Mouse (Mus musculus): ENCODE data around the gene Cyb5b. TPM values are rescaled to one million over a fixed set of nuclear protein-coding genes. Genes with fewer than 3 reads are reported as not detected.

The Cyb5b gene
- polyA plus RNA-seq, 1 experiment, result 19.4 TPM

GRCm38 (mm10) chr8:107113209-107113608 is 37.2 kb upstream of the Cyb5b start:
- TF ChIP-seq CTCF (IDR thresholded peaks at IDR 0.05; ENCODE audit: control insufficient read depth, insufficient read depth, low read length) (no peak), POLR2A (IDR thresholded peaks at IDR 0.05; ENCODE audit: borderline replicate concordance, control insufficient read depth, low read depth, low read length) (no peak)
- H3K4me1 ChIP-seq (ENCODE audit: control insufficient read depth, insufficient read depth, low read length), result no peaks in the 10 kb centered on the region
- no peak overlapping the region for H3K4me3 ChIP-seq (replicated peaks; ENCODE audit: control insufficient read depth, low read depth, low read length)
- WGBS, result 84% methylated on average over 4 of the region's 4 CpGs
- no peak overlapping the region for H3K27ac ChIP-seq (ENCODE audit: control insufficient read depth, insufficient read depth, low read depth, low read length, poor library complexity)

- 26% methylated on average over 19 of the region's 19 CpGs for WGBS
- Histone ChIP-seq H3K4me1 (ENCODE audit: control insufficient read depth, insufficient read depth, low read length) (no peaks in the 10 kb centered on the region), H3K4me3 (replicated peaks; ENCODE audit: control insufficient read depth, low read depth, low read length) (no peak overlapping the region), H3K27ac (ENCODE audit: control insufficient read depth, insufficient read depth, low read depth, low read length, poor library complexity) (no peak overlapping the region)
- TF ChIP-seq POLR2A (IDR thresholded peaks at IDR 0.05; ENCODE audit: borderline replicate concordance, control insufficient read depth, low read depth, low read length) (no peak), CTCF (IDR thresholded peaks at IDR 0.05; ENCODE audit: control insufficient read depth, insufficient read depth, low read length) (no peak)
Observed at GRCm38 (mm10) chr8:107114150-107115007, 36.1 kb upstream of the Cyb5b start.

- Histone ChIP-seq H3K4me1 (ENCODE audit: control insufficient read depth, insufficient read depth, low read length) (no peaks in the 10 kb centered on the region), H3K4me3 (replicated peaks; ENCODE audit: control insufficient read depth, low read depth, low read length) (no peak overlapping the region), H3K27ac (ENCODE audit: control insufficient read depth, insufficient read depth, low read depth, low read length, poor library complexity) (no peak overlapping the region)
- WGBS, result 40% methylated on average over 10 of the region's 10 CpGs
- TF ChIP-seq POLR2A (IDR thresholded peaks at IDR 0.05; ENCODE audit: borderline replicate concordance, control insufficient read depth, low read depth, low read length), result no peak
- TF ChIP-seq CTCF (IDR thresholded peaks at IDR 0.05; ENCODE audit: control insufficient read depth, insufficient read depth, low read length), result no peak
Observed at GRCm38 (mm10) chr8:107115008-107115320, 35.5 kb upstream of the Cyb5b start.

GRCm38 (mm10) chr8:107116023-107116422 is 34.4 kb upstream of the Cyb5b start:
- Histone ChIP-seq H3K4me3 (replicated peaks; ENCODE audit: control insufficient read depth, low read depth, low read length) (no peak overlapping the region), H3K27ac (ENCODE audit: control insufficient read depth, insufficient read depth, low read depth, low read length, poor library complexity) (no peak overlapping the region), H3K4me1 (ENCODE audit: control insufficient read depth, insufficient read depth, low read length) (no peaks in the 10 kb centered on the region)
- TF ChIP-seq POLR2A (IDR thresholded peaks at IDR 0.05; ENCODE audit: borderline replicate concordance, control insufficient read depth, low read depth, low read length), result no peak
- peak; percentile 57 for TF ChIP-seq CTCF (IDR thresholded peaks at IDR 0.05; ENCODE audit: control insufficient read depth, insufficient read depth, low read length)
- WGBS, result 14% methylated on average over 11 of the region's 11 CpGs

- Histone ChIP-seq H3K4me3 (replicated peaks; ENCODE audit: control insufficient read depth, low read depth, low read length) (no peak overlapping the region), H3K27ac (ENCODE audit: control insufficient read depth, insufficient read depth, low read depth, low read length, poor library complexity) (no peak overlapping the region), H3K4me1 (ENCODE audit: control insufficient read depth, insufficient read depth, low read length) (no peaks in the 10 kb centered on the region)
- no peak for TF ChIP-seq POLR2A (IDR thresholded peaks at IDR 0.05; ENCODE audit: borderline replicate concordance, control insufficient read depth, low read depth, low read length)
- no peak for TF ChIP-seq CTCF (IDR thresholded peaks at IDR 0.05; ENCODE audit: control insufficient read depth, insufficient read depth, low read length)
- WGBS, result 50% methylated on average over 2 of the region's 2 CpGs
Observed at GRCm38 (mm10) chr8:107117019-107117418, 33.4 kb upstream of the Cyb5b start.

- H3K4me3 ChIP-seq (replicated peaks; ENCODE audit: control insufficient read depth, low read depth, low read length), result no peak overlapping the region
- 34% methylated on average over 7 of the region's 7 CpGs for WGBS
- no peak for TF ChIP-seq POLR2A (IDR thresholded peaks at IDR 0.05; ENCODE audit: borderline replicate concordance, control insufficient read depth, low read depth, low read length)
- no peak for TF ChIP-seq CTCF (IDR thresholded peaks at IDR 0.05; ENCODE audit: control insufficient read depth, insufficient read depth, low read length)
- no peaks in the 10 kb centered on the region for H3K4me1 ChIP-seq (ENCODE audit: control insufficient read depth, insufficient read depth, low read length)
- H3K27ac ChIP-seq (ENCODE audit: control insufficient read depth, insufficient read depth, low read depth, low read length, poor library complexity), result no peak overlapping the region
Observed at GRCm38 (mm10) chr8:107118803-107119233, 31.6 kb upstream of the Cyb5b start.

- WGBS, result 85% methylated on average over 9 of the region's 9 CpGs
- no peak overlapping the region for H3K4me3 ChIP-seq (replicated peaks; ENCODE audit: control insufficient read depth, low read depth, low read length)
- TF ChIP-seq POLR2A (IDR thresholded peaks at IDR 0.05; ENCODE audit: borderline replicate concordance, control insufficient read depth, low read depth, low read length) (no peak), CTCF (IDR thresholded peaks at IDR 0.05; ENCODE audit: control insufficient read depth, insufficient read depth, low read length) (no peak)
- H3K4me1 ChIP-seq (ENCODE audit: control insufficient read depth, insufficient read depth, low read length), result no peaks in the 10 kb centered on the region
- H3K27ac ChIP-seq (ENCODE audit: control insufficient read depth, insufficient read depth, low read depth, low read length, poor library complexity), result no peak overlapping the region
Observed at GRCm38 (mm10) chr8:107119412-107119811, 31.0 kb upstream of the Cyb5b start.

- no peak overlapping the region for H3K4me3 ChIP-seq (replicated peaks; ENCODE audit: control insufficient read depth, low read depth, low read length)
- no peak overlapping the region for H3K27ac ChIP-seq (ENCODE audit: control insufficient read depth, insufficient read depth, low read depth, low read length, poor library complexity)
- TF ChIP-seq CTCF (IDR thresholded peaks at IDR 0.05; ENCODE audit: control insufficient read depth, insufficient read depth, low read length) (no peak; the same call in 1 of the 2 replicates), POLR2A (IDR thresholded peaks at IDR 0.05; ENCODE audit: borderline replicate concordance, control insufficient read depth, low read depth, low read length) (no peak)
- no peaks in the 10 kb centered on the region for H3K4me1 ChIP-seq (ENCODE audit: control insufficient read depth, insufficient read depth, low read length)
Observed at GRCm38 (mm10) chr8:107120806-107121205, 29.6 kb upstream of the Cyb5b start.
